Mouse (Mus musculus) inflammation-experienced regulatory T-cells, adult 6 months (primary cell): ENCODE measurements at regions not wholly inside any gene's neighbourhood (a gene's known extent, or its start where the extent isn't known, plus 50 kb on each side); places are given as distances from the start of the nearest gene placed in this dataset.
A peak's percentile ranks its signal among the peaks of the same experiment; 100 is the strongest.

ENCODE experiments used
- ATAC-seq: one replicate; pipeline ENCODE4 v1.8.0; 2017

DNA sequence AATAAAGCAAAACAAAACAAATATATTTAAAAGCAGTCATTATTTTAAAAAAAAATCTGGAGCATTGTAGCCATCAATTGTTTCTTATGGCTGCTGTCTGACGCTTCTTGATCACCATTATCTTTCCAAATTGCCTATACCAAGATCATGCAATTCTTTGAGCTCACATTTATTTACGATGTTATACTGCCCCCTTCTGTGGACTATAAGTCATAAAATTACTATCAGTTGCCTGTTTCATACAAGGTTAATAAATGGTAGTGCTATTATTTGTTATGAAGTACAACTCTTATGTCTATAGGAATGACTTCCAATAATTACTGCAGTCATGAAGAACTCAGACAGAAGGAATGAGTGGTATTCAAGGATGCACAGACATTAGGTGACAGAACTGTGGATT lies 57.3 kb upstream of the Eda2r start:
- no peak for ATAC-seq

GRCm38 (mm10) chrX:97431391-97431803 lies 54.4 kb upstream of the Eda2r start:
- peak; percentile 84 for ATAC-seq
